Mouse (Mus musculus): ENCODE results near the gene Lsm4. TPM values are rescaled to one million over a fixed set of nuclear protein-coding genes. Genes with fewer than 3 reads are reported as not detected.

Lsm4 gene
- polyA plus RNA-seq, 1 experiment, result 148 TPM

- peaks cover 4% of the 10 kb centered on the region for H3K4me1 ChIP-seq (ENCODE audit: control insufficient read depth, insufficient read depth, low read length)
- H3K27ac ChIP-seq (ENCODE audit: control insufficient read depth, insufficient read depth, low read depth, low read length), result no peak overlapping the region
- H3K36me3 ChIP-seq (ENCODE audit: control insufficient read depth, insufficient read depth, low read length), result no peaks in the 10 kb centered on the region
- no peak overlapping the region for H3K4me3 ChIP-seq (ENCODE audit: control insufficient read depth, low read depth, low read length)
- H3K27me3 ChIP-seq (ENCODE audit: control insufficient read depth, insufficient read depth, low read length), result no peaks in the 10 kb centered on the region
- no peak for TF ChIP-seq CTCF (IDR thresholded peaks at IDR 0.05; ENCODE audit: control insufficient read depth, insufficient read depth, insufficient replicate concordance, low read depth, low read length)
- no peak for TF ChIP-seq POLR2A (IDR thresholded peaks at IDR 0.05; ENCODE audit: control insufficient read depth, low read depth, low read length)
Measured at GRCm38 (mm10) chr8:70667071-70667470, 6.0 kb upstream of the Lsm4 start.

DNA sequence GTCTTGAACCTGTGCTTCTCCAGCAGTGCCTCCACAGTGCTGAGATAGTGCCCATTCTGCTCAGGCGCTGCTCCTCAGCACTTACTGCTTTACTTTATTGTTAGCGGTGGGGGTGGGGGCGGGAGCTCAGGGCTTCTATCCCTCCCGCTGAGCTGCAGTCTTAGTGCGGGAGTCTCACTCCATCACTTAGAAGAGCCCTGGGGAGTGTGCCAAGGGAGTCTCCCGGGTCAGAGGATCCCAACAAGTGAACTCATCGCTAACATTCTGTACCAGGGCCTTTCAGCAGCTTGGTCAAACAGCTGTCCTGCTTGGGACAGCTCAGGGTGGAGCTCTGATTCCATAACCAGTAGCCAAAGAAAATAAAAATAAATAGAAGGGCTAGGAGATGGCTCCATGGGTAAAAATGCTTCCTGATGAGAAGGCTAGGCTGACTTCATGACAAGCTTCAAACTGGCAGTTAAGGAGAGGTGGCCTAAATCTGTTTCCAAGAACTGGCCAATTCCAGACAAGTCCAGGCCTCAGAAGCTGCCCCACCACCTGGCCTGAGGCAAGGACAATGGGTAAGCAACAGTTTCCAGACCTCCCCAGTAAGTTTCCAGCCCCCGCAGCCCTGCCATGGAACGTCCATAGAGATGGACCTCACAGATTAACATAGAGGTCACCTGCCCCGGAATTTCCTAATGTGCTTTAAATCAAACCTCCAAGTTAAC lies 1.3 kb upstream of the Lsm4 start:
- no peaks in the 10 kb centered on the region for H3K36me3 ChIP-seq (ENCODE audit: control insufficient read depth, insufficient read depth, low read length)
- TF ChIP-seq CTCF (IDR thresholded peaks at IDR 0.05; ENCODE audit: control insufficient read depth, insufficient read depth, insufficient replicate concordance, low read depth, low read length), result no peak
- no peak for TF ChIP-seq POLR2A (IDR thresholded peaks at IDR 0.05; ENCODE audit: control insufficient read depth, low read depth, low read length)
- no peak overlapping the region for H3K4me3 ChIP-seq (ENCODE audit: control insufficient read depth, low read depth, low read length)
- H3K27ac ChIP-seq (ENCODE audit: control insufficient read depth, insufficient read depth, low read depth, low read length), result peak overlapping the region; percentile 49; the same call in 1 of the 2 replicates
- no peaks in the 10 kb centered on the region for H3K27me3 ChIP-seq (ENCODE audit: control insufficient read depth, insufficient read depth, low read length)
- peaks cover 23% of the 10 kb centered on the region for H3K4me1 ChIP-seq (ENCODE audit: control insufficient read depth, insufficient read depth, low read length)

DNA sequence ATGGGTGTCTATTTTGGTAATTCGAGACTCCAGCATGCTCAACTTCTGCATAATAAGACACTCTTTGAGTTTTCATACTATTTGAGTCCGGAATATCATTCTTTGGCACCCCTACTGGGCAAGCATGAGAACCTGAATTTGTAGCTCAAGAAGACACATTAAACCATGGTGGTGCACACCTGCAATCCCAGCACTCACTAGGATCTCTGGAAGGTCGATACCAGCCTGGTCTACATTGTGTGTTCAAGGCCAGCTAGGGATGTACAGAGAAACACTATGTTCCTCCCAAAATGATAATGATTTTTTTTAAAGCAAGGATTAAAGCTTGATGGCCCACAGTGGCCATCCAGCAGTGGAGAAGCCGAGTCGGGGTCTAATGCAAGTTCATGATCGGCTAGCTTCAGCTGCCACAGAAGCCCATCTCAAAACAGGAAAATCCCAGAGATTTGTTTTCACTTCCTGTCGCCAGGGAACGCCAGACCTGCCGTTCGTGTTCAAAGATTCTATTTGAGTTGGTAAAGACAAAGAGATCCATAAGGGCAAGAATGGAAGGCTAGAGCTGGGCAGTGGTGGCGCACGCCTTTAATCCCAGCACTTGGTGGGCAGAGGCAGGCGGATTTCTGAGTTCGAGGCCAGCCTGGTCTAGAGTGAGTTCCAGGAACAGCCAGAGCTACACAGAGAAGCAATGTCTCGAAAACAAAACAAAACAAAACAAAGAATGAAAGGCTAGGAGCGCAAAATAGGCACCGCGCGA lies 546 bp upstream of the Lsm4 start:
- Histone ChIP-seq H3K27me3 (ENCODE audit: control insufficient read depth, insufficient read depth, low read length) (no peaks in the 10 kb centered on the region), H3K4me3 (ENCODE audit: control insufficient read depth, low read depth, low read length) (peak overlapping the region; percentile 96), H3K27ac (ENCODE audit: control insufficient read depth, insufficient read depth, low read depth, low read length) (peak overlapping the region; percentile 80), H3K4me1 (ENCODE audit: control insufficient read depth, insufficient read depth, low read length) (peaks cover 21% of the 10 kb centered on the region), H3K36me3 (ENCODE audit: control insufficient read depth, insufficient read depth, low read length) (no peaks in the 10 kb centered on the region)
- no peak for TF ChIP-seq POLR2A (IDR thresholded peaks at IDR 0.05; ENCODE audit: control insufficient read depth, low read depth, low read length)
- no peak for TF ChIP-seq CTCF (IDR thresholded peaks at IDR 0.05; ENCODE audit: control insufficient read depth, insufficient read depth, insufficient replicate concordance, low read depth, low read length)

- Histone ChIP-seq H3K27ac (ENCODE audit: control insufficient read depth, insufficient read depth, low read depth, low read length) (peak overlapping the region; percentile 95), H3K36me3 (ENCODE audit: control insufficient read depth, insufficient read depth, low read length) (no peaks in the 10 kb centered on the region), H3K4me3 (ENCODE audit: control insufficient read depth, low read depth, low read length) (peak overlapping the region; percentile 96; the same call in 1 of the 2 replicates), H3K27me3 (ENCODE audit: control insufficient read depth, insufficient read depth, low read length) (no peaks in the 10 kb centered on the region), H3K4me1 (ENCODE audit: control insufficient read depth, insufficient read depth, low read length) (peaks cover 21% of the 10 kb centered on the region)
- no peak for TF ChIP-seq POLR2A (IDR thresholded peaks at IDR 0.05; ENCODE audit: control insufficient read depth, low read depth, low read length)
- no peak for TF ChIP-seq CTCF (IDR thresholded peaks at IDR 0.05; ENCODE audit: control insufficient read depth, insufficient read depth, insufficient replicate concordance, low read depth, low read length)
Measured at GRCm38 (mm10) chr8:70674109-70674508, 1.1 kb downstream of the Lsm4 start.

DNA sequence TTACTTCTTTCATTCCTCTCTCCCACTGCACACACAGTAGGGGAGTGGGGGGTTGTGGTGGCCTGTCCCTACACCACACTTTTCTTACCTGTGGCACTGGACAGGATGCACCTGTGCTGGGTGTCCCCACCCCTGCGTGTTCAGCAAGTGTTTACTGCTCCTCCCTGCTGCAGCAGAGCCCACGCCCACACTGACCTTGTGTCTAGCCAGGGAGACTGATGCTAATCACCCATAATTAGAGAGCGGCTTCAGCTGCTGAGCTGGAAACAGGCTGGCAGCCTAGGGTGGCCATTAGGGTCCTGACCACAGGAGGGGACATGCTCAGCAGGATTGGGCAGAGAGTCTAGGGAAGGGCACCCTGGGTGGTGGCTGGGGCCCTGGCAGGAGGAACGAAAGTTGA lies 1.7 kb downstream of the Lsm4 start:
- no peaks in the 10 kb centered on the region for H3K36me3 ChIP-seq (ENCODE audit: control insufficient read depth, insufficient read depth, low read length)
- peaks cover 21% of the 10 kb centered on the region for H3K4me1 ChIP-seq (ENCODE audit: control insufficient read depth, insufficient read depth, low read length)
- H3K4me3 ChIP-seq (ENCODE audit: control insufficient read depth, low read depth, low read length), result no peak overlapping the region
- H3K27me3 ChIP-seq (ENCODE audit: control insufficient read depth, insufficient read depth, low read length), result no peaks in the 10 kb centered on the region
- TF ChIP-seq POLR2A (IDR thresholded peaks at IDR 0.05; ENCODE audit: control insufficient read depth, low read depth, low read length), result no peak
- TF ChIP-seq CTCF (IDR thresholded peaks at IDR 0.05; ENCODE audit: control insufficient read depth, insufficient read depth, insufficient replicate concordance, low read depth, low read length), result no peak
- H3K27ac ChIP-seq (ENCODE audit: control insufficient read depth, insufficient read depth, low read depth, low read length), result no peak overlapping the region

DNA sequence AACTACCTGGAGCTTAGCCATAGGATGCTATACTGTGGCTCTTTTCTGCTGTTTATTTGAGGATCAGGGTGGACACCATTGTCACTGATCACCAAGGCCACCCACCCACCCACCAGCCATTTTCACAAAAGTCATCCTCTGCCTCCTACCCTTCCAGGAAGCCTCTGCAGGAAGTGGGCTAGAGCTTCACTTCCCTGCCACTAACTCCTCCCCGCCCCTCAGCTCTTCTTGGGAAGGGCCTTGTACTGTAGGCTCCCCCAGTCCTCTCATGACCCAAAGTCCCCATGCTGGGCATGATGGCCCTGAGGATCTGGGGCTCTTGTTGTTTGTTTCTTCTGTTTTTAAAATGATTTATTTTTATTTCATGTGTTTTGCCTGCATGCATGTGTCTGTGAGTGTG lies 2.3 kb downstream of the Lsm4 start:
- Histone ChIP-seq H3K27me3 (ENCODE audit: control insufficient read depth, insufficient read depth, low read length) (no peaks in the 10 kb centered on the region), H3K36me3 (ENCODE audit: control insufficient read depth, insufficient read depth, low read length) (no peaks in the 10 kb centered on the region), H3K27ac (ENCODE audit: control insufficient read depth, insufficient read depth, low read depth, low read length) (no peak overlapping the region), H3K4me3 (ENCODE audit: control insufficient read depth, low read depth, low read length) (no peak overlapping the region), H3K4me1 (ENCODE audit: control insufficient read depth, insufficient read depth, low read length) (peaks cover 21% of the 10 kb centered on the region)
- no peak for TF ChIP-seq POLR2A (IDR thresholded peaks at IDR 0.05; ENCODE audit: control insufficient read depth, low read depth, low read length)
- TF ChIP-seq CTCF (IDR thresholded peaks at IDR 0.05; ENCODE audit: control insufficient read depth, insufficient read depth, insufficient replicate concordance, low read depth, low read length), result no peak

GRCm38 (mm10) chr8:70677451-70678080 lies 4.5 kb downstream of the Lsm4 start:
- no peak for TF ChIP-seq CTCF (IDR thresholded peaks at IDR 0.05; ENCODE audit: control insufficient read depth, insufficient read depth, insufficient replicate concordance, low read depth, low read length)
- TF ChIP-seq POLR2A (IDR thresholded peaks at IDR 0.05; ENCODE audit: control insufficient read depth, low read depth, low read length), result no peak
- Histone ChIP-seq H3K4me1 (ENCODE audit: control insufficient read depth, insufficient read depth, low read length) (peaks cover 18% of the 10 kb centered on the region), H3K27ac (ENCODE audit: control insufficient read depth, insufficient read depth, low read depth, low read length) (no peak overlapping the region), H3K36me3 (ENCODE audit: control insufficient read depth, insufficient read depth, low read length) (no peaks in the 10 kb centered on the region), H3K4me3 (ENCODE audit: control insufficient read depth, low read depth, low read length) (no peak overlapping the region), H3K27me3 (ENCODE audit: control insufficient read depth, insufficient read depth, low read length) (no peaks in the 10 kb centered on the region)

Measured in testis, adult 2 months (tissue).